Mouse (Mus musculus): Measurements from ENCODE around the gene Nt5m. TPM values are rescaled to one million over a fixed set of nuclear protein-coding genes. Genes with fewer than 3 reads are reported as not detected.
A peak's percentile ranks its signal among the peaks of the same experiment; 100 is the strongest.

The Nt5m gene
- 30.8 TPM for polyA plus RNA-seq (2012; fragmentation: generic; extraction: Trizol)

- Histone ChIP-seq H3K79me2 (ENCODE audit: control insufficient read depth, insufficient read depth) (peaks cover 36% of the 10 kb centered on the region), H3K36me3 (ENCODE audit: control insufficient read depth, insufficient read depth) (peaks cover 14% of the 10 kb centered on the region), H3K4me3 (peak within 1 kb of the TSS; percentile 90), H3ac (ENCODE audit: control insufficient read depth, insufficient read length) (peak within 1 kb of the TSS; percentile 62), H3K4me2 (ENCODE audit: low read depth) (peak within 1 kb of the TSS; percentile 100), H3K27me3 (ENCODE audit: control insufficient read depth, insufficient read depth, insufficient read length) (no peaks in the 10 kb centered on the region)
- TF ChIP-seq POLR2AphosphoS2 (IDR thresholded peaks at IDR 0.05; ENCODE audit: insufficient read length, low read depth) (no peak), TCF3 (IDR thresholded peaks at IDR 0.05; ENCODE audit: insufficient read length, low read depth) (no peak), MYOD1 (IDR thresholded peaks at IDR 0.05; ENCODE audit: control insufficient read depth in 1 of 3, insufficient read length in 2 of 3, low read depth in 2 of 3) (no peak), USF1 (IDR thresholded peaks at IDR 0.05; ENCODE audit: low read depth) (no peak), MAX (IDR thresholded peaks at IDR 0.05; ENCODE audit: low read depth) (no peak), SRF (IDR thresholded peaks at IDR 0.05; ENCODE audit: control insufficient read depth, insufficient read length, low read depth) (no peak), MYOG (IDR thresholded peaks at IDR 0.05; ENCODE audit: control insufficient read depth in 1 of 3, insufficient read depth in 1 of 3, insufficient read length in 2 of 3, low read depth in 2 of 3) (no peak), TCF12 (IDR thresholded peaks at IDR 0.05; ENCODE audit: insufficient read depth, poor library complexity, severe bottlenecking) (no peak), REST (IDR thresholded peaks at IDR 0.05; ENCODE audit: insufficient read depth, insufficient read length) (no peak), POLR2A (IDR thresholded peaks at IDR 0.05; ENCODE audit: insufficient read length, low read depth) (no peak)
Measured at GRCm38 (mm10) chr11:59839008-59839458, at the start of gene Nt5m. Nt5m (plus strand) TSS chr11:59839447.

- Histone ChIP-seq H3K79me2 (ENCODE audit: control insufficient read depth, insufficient read depth) (no peaks in the 10 kb centered on the region), H3K4me3 (no peak overlapping the region), H3K4me2 (ENCODE audit: low read depth) (no peak overlapping the region), H3K36me3 (ENCODE audit: control insufficient read depth, insufficient read depth) (peaks cover 14% of the 10 kb centered on the region), H3ac (ENCODE audit: control insufficient read depth, insufficient read length) (no peak overlapping the region), H3K27me3 (ENCODE audit: control insufficient read depth, insufficient read depth, insufficient read length) (no peaks in the 10 kb centered on the region)
- TF ChIP-seq E2F4 (IDR thresholded peaks at IDR 0.05; ENCODE audit: insufficient read depth), result no peak
- TF ChIP-seq MAX (IDR thresholded peaks at IDR 0.05; ENCODE audit: low read depth), result no peak
Measured at GRCm38 (mm10) chr11:59793390-59793789, 45.9 kb upstream of the Nt5m start.

DNA sequence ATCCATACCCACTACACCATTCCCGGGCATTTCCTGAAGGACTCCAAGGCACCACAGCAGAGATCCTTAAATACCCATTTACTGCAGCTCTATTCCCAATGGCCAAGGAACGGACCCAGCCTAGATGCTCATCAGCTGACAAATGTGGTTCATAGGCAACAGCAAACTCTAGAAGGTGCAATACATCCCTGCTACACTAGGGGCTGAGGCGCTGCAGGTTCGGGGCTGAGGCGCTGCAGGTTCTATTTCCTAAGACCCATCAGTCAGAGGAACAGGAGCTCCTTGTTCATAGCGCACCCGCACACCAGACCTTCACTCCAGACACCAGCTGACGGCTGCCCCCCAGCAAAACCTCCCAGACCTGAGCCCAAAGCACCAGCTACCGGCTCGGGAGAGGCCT lies 38.8 kb upstream of the Nt5m start:
- Histone ChIP-seq H3K4me3 (no peak overlapping the region), H3K79me2 (ENCODE audit: control insufficient read depth, insufficient read depth) (no peaks in the 10 kb centered on the region), H3K4me2 (ENCODE audit: low read depth) (no peak overlapping the region), H3ac (ENCODE audit: control insufficient read depth, insufficient read length) (no peak overlapping the region), H3K36me3 (ENCODE audit: control insufficient read depth, insufficient read depth) (peaks cover 37% of the 10 kb centered on the region), H3K27me3 (ENCODE audit: control insufficient read depth, insufficient read depth, insufficient read length) (no peaks in the 10 kb centered on the region)
- TF ChIP-seq SRF (IDR thresholded peaks at IDR 0.05; ENCODE audit: control insufficient read depth, insufficient read length, low read depth) (no peak), POLR2AphosphoS2 (IDR thresholded peaks at IDR 0.05; ENCODE audit: insufficient read length, low read depth) (no peak), TCF3 (IDR thresholded peaks at IDR 0.05; ENCODE audit: insufficient read length, low read depth) (no peak), TCF12 (IDR thresholded peaks at IDR 0.05; ENCODE audit: insufficient read depth, poor library complexity, severe bottlenecking) (no peak), E2F4 (IDR thresholded peaks at IDR 0.05; ENCODE audit: insufficient read depth) (no peak), POLR2A (IDR thresholded peaks at IDR 0.05; ENCODE audit: insufficient read length, low read depth) (no peak), MYOD1 (IDR thresholded peaks at IDR 0.05; ENCODE audit: control insufficient read depth in 1 of 3, insufficient read length in 2 of 3, low read depth in 2 of 3) (no peak), USF1 (IDR thresholded peaks at IDR 0.05; ENCODE audit: low read depth) (no peak), REST (IDR thresholded peaks at IDR 0.05; ENCODE audit: insufficient read depth, insufficient read length) (no peak), MYOG (IDR thresholded peaks at IDR 0.05; ENCODE audit: control insufficient read depth in 1 of 3, insufficient read depth in 1 of 3, insufficient read length in 2 of 3, low read depth in 2 of 3) (no peak), MAX (IDR thresholded peaks at IDR 0.05; ENCODE audit: low read depth) (no peak), CEBPB (IDR thresholded peaks at IDR 0.05; ENCODE audit: insufficient read depth, poor library complexity, severe bottlenecking) (no peak)

GRCm38 (mm10) chr11:59801881-59802280 lies 37.4 kb upstream of the Nt5m start:
- H3K27me3 ChIP-seq (ENCODE audit: control insufficient read depth, insufficient read depth, insufficient read length), result no peaks in the 10 kb centered on the region
- no peak overlapping the region for H3K4me3 ChIP-seq
- H3K4me2 ChIP-seq (ENCODE audit: low read depth), result no peak overlapping the region
- peaks cover 2% of the 10 kb centered on the region for H3K79me2 ChIP-seq (ENCODE audit: control insufficient read depth, insufficient read depth)
- TF ChIP-seq USF1 (IDR thresholded peaks at IDR 0.05; ENCODE audit: low read depth) (no peak), TCF12 (IDR thresholded peaks at IDR 0.05; ENCODE audit: insufficient read depth, poor library complexity, severe bottlenecking) (no peak), MAX (IDR thresholded peaks at IDR 0.05; ENCODE audit: low read depth) (no peak), CEBPB (IDR thresholded peaks at IDR 0.05; ENCODE audit: insufficient read depth, poor library complexity, severe bottlenecking) (no peak), POLR2AphosphoS2 (IDR thresholded peaks at IDR 0.05; ENCODE audit: insufficient read length, low read depth) (no peak), POLR2A (IDR thresholded peaks at IDR 0.05; ENCODE audit: insufficient read length, low read depth) (no peak), SRF (IDR thresholded peaks at IDR 0.05; ENCODE audit: control insufficient read depth, insufficient read length, low read depth) (no peak), E2F4 (IDR thresholded peaks at IDR 0.05; ENCODE audit: insufficient read depth) (no peak), MYOD1 (IDR thresholded peaks at IDR 0.05; ENCODE audit: control insufficient read depth in 1 of 3, insufficient read length in 2 of 3, low read depth in 2 of 3) (no peak), REST (IDR thresholded peaks at IDR 0.05; ENCODE audit: insufficient read depth, insufficient read length) (no peak), TCF3 (IDR thresholded peaks at IDR 0.05; ENCODE audit: insufficient read length, low read depth) (no peak), MYOG (IDR thresholded peaks at IDR 0.05; ENCODE audit: control insufficient read depth in 1 of 3, insufficient read depth in 1 of 3, insufficient read length in 2 of 3, low read depth in 2 of 3) (no peak)
- H3K36me3 ChIP-seq (ENCODE audit: control insufficient read depth, insufficient read depth), result peaks cover 32% of the 10 kb centered on the region
- no peak overlapping the region for H3ac ChIP-seq (ENCODE audit: control insufficient read depth, insufficient read length)

DNA sequence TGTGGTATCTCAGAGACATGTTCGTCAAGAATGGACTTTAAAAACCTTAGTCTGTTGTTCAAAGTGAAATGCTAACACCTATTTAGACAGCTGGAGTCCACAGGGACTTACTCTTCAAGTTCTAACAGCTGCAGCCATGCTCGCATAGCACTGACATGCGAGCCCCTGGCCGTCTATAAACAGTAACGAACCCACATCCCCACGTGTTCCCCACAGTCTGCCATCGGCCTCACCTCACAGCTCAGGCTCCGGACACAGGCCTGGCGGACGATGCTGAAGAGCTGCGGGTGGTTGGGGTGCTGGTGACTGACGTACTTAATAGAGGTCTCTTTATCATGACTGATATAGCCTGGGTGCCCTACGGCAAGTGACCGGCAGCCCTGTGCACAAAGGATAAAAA lies 35.7 kb upstream of the Nt5m start:
- Histone ChIP-seq H3K27me3 (ENCODE audit: control insufficient read depth, insufficient read depth, insufficient read length) (no peaks in the 10 kb centered on the region), H3K4me3 (no peak overlapping the region), H3K36me3 (ENCODE audit: control insufficient read depth, insufficient read depth) (peaks cover 21% of the 10 kb centered on the region), H3K79me2 (ENCODE audit: control insufficient read depth, insufficient read depth) (peaks cover 15% of the 10 kb centered on the region), H3K4me2 (ENCODE audit: low read depth) (no peak overlapping the region), H3ac (ENCODE audit: control insufficient read depth, insufficient read length) (no peak overlapping the region)
- TF ChIP-seq MYOG (IDR thresholded peaks at IDR 0.05; ENCODE audit: control insufficient read depth in 1 of 3, insufficient read depth in 1 of 3, insufficient read length in 2 of 3, low read depth in 2 of 3) (peak in 1 of 3 experiments; percentile 15), SRF (IDR thresholded peaks at IDR 0.05; ENCODE audit: control insufficient read depth, insufficient read length, low read depth) (no peak), MYOD1 (IDR thresholded peaks at IDR 0.05; ENCODE audit: control insufficient read depth in 1 of 3, insufficient read length in 2 of 3, low read depth in 2 of 3) (peak in 1 of 3 experiments; percentile 9), E2F4 (IDR thresholded peaks at IDR 0.05; ENCODE audit: insufficient read depth) (no peak)
